Mouse (Mus musculus) kidney, embryonic 16.5 days (tissue): ENCODE measurements around the gene Fam174b. TPM values are rescaled to one million over a fixed set of nuclear protein-coding genes. Genes with fewer than 3 reads are reported as not detected.

ENCODE experiments used
- microRNA-seq: library from miRNA; unstranded; fragments of <30 nt; microRNA quantifications from one replicate; pipeline ENCODE4, GENCODE M21; 2016
- polyA plus RNA-seq: library from polyadenylated mRNA; unstranded; fragments of >200 nt; fragmentation: Nextera tagmentation; extraction: Ambion mirVana; gene quantifications from 2 replicates; pipeline ENCODE4 v1.2.1, GENCODE M21; 2015

Gene Fam174b
- polyA plus RNA-seq, 1 experiment from 2014 or later, result 42.0 TPM

Small RNAs within 50 kb of the gene (microRNA-seq; reads per million reads assigned to microRNA genes)
- not detected for gene Mir7234

Other genes with a start within 250 kb of the Fam174b start
- 45.3 and 59.0 TPM in 2 replicates for gene Chd2, start 198.5 kb upstream of the Fam174b start, polyA plus RNA-seq